Mouse (Mus musculus): Measurements from ENCODE around the gene Phospho1.

DNA sequence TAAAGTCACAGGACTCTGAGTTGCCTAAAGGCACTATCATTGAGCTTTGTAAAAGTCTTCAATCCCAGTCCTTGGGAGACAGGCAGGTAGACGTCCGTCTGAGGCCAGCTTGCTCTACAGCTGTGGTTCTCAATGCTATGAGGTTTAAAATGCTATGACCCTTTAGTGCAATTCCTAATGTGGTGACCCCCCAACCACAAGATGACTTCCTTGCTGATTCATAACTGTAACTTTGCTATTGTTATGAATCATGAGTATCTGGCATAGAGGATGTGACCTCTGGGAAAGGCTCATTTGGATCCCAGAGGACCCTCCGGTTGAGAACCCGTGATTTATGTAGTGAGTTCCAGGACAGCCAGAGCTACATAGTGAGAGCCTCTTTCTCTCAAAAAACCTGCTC lies 44.9 kb upstream of the Phospho1 start:
- TF ChIP-seq CTCF (IDR thresholded peaks at IDR 0.05; ENCODE audit: insufficient read depth, low read length) (no peak), POLR2A (IDR thresholded peaks at IDR 0.05; ENCODE audit: borderline replicate concordance, extremely low read depth, low read depth, low read length) (no peak)

Measured in lung, adult 2 months (tissue).